Mouse (Mus musculus): ENCODE results near the gene Prkar2b. TPM values are rescaled to one million over a fixed set of nuclear protein-coding genes. Genes with fewer than 3 reads are reported as not detected.

Prkar2b gene
- polyA plus RNA-seq, 1 experiment from 2014 or later, result 138 TPM

GRCm38 (mm10) chr12:32057461-32058199, 3.5 kb downstream of the Prkar2b start:
- Histone ChIP-seq H3K4me2 (replicated peaks) (peak overlapping the region; percentile 66), H3K9ac (replicated peaks) (no peak overlapping the region), H3K4me1 (peaks cover 56% of the 10 kb centered on the region), H3K9me3 (no peaks in the 10 kb centered on the region), H3K4me3 (peak overlapping the region; percentile 59), H3K27me3 (no peaks in the 10 kb centered on the region), H3K27ac (replicated peaks) (no peak overlapping the region), H3K36me3 (no peaks in the 10 kb centered on the region)
- no peak for ATAC-seq (replicated peaks)
- WGBS, result 67% methylated on average over 12 of the region's 12 CpGs

GRCm38 (mm10) chr12:32055797-32056196, 5.3 kb downstream of the Prkar2b start:
- WGBS, result 90% methylated on average over 3 of the region's 3 CpGs
- no peaks in the 10 kb centered on the region for H3K9me3 ChIP-seq
- H3K4me1 ChIP-seq, result peaks cover 53% of the 10 kb centered on the region
- no peaks in the 10 kb centered on the region for H3K36me3 ChIP-seq
- H3K27ac ChIP-seq (replicated peaks), result no peak overlapping the region
- H3K27me3 ChIP-seq, result no peaks in the 10 kb centered on the region
- no peak overlapping the region for H3K4me2 ChIP-seq (replicated peaks)
- ATAC-seq (replicated peaks), result no peak
- H3K9ac ChIP-seq (replicated peaks), result no peak overlapping the region
- H3K4me3 ChIP-seq, result no peak overlapping the region

- H3K4me1 ChIP-seq, result peaks cover 51% of the 10 kb centered on the region
- H3K36me3 ChIP-seq, result no peaks in the 10 kb centered on the region
- no peaks in the 10 kb centered on the region for H3K9me3 ChIP-seq
- 64% methylated on average over 9 of the region's 9 CpGs for WGBS
- H3K9ac ChIP-seq (replicated peaks), result no peak overlapping the region
- H3K27me3 ChIP-seq, result no peaks in the 10 kb centered on the region
- no peak overlapping the region for H3K27ac ChIP-seq (replicated peaks)
- no peak overlapping the region for H3K4me2 ChIP-seq (replicated peaks)
- ATAC-seq (replicated peaks), result no peak
- no peak overlapping the region for H3K4me3 ChIP-seq
Observed at GRCm38 (mm10) chr12:32054476-32055166, 6.5 kb downstream of the Prkar2b start.

- 46% methylated on average over 11 of the region's 11 CpGs for WGBS
- Histone ChIP-seq H3K4me3 (no peak overlapping the region), H3K27ac (replicated peaks) (no peak overlapping the region), H3K9ac (replicated peaks) (no peak overlapping the region), H3K9me3 (no peaks in the 10 kb centered on the region), H3K36me3 (no peaks in the 10 kb centered on the region), H3K4me2 (replicated peaks) (no peak overlapping the region), H3K27me3 (no peaks in the 10 kb centered on the region), H3K4me1 (peaks cover 44% of the 10 kb centered on the region)
- peak; percentile 46; the same call in 1 of the 2 replicates for ATAC-seq (replicated peaks)
Observed at GRCm38 (mm10) chr12:32053637-32054366, 7.3 kb downstream of the Prkar2b start.

GRCm38 (mm10) chr12:32052882-32053281, 8.2 kb downstream of the Prkar2b start:
- ATAC-seq (replicated peaks), result no peak
- Histone ChIP-seq H3K4me2 (replicated peaks) (no peak overlapping the region), H3K36me3 (no peaks in the 10 kb centered on the region), H3K4me3 (no peak overlapping the region), H3K27me3 (no peaks in the 10 kb centered on the region), H3K9me3 (no peaks in the 10 kb centered on the region), H3K27ac (replicated peaks) (no peak overlapping the region), H3K4me1 (peaks cover 35% of the 10 kb centered on the region), H3K9ac (replicated peaks) (no peak overlapping the region)
- WGBS, result 85% methylated on average over 4 of the region's 4 CpGs

GRCm38 (mm10) chr12:32050165-32050564, 10.9 kb downstream of the Prkar2b start:
- Histone ChIP-seq H3K4me2 (replicated peaks) (no peak overlapping the region), H3K9me3 (no peaks in the 10 kb centered on the region), H3K27me3 (no peaks in the 10 kb centered on the region), H3K27ac (replicated peaks) (no peak overlapping the region), H3K4me3 (no peak overlapping the region), H3K9ac (replicated peaks) (no peak overlapping the region), H3K4me1 (peaks cover 18% of the 10 kb centered on the region), H3K36me3 (no peaks in the 10 kb centered on the region)
- no peak for ATAC-seq (replicated peaks)
- WGBS, result 82% methylated on average over 5 of the region's 5 CpGs

- WGBS, result 89% methylated on average over 17 of the region's 17 CpGs
- H3K27ac ChIP-seq (replicated peaks), result no peak overlapping the region
- no peak overlapping the region for H3K4me3 ChIP-seq
- no peaks in the 10 kb centered on the region for H3K36me3 ChIP-seq
- no peaks in the 10 kb centered on the region for H3K27me3 ChIP-seq
- no peak for ATAC-seq (replicated peaks)
- no peaks in the 10 kb centered on the region; the same call in 1 of the 2 replicates for H3K4me1 ChIP-seq
- H3K9ac ChIP-seq (replicated peaks), result no peak overlapping the region
- no peak overlapping the region for H3K4me2 ChIP-seq (replicated peaks)
- no peaks in the 10 kb centered on the region for H3K9me3 ChIP-seq
Observed at GRCm38 (mm10) chr12:32045566-32046330, 15.3 kb downstream of the Prkar2b start.

- 0 out of 2 replicates have a peak, but pooled peaks have one; percentile 29 for ATAC-seq (replicated peaks)
- H3K9ac ChIP-seq (replicated peaks), result no peak overlapping the region
- H3K4me1 ChIP-seq, result no peaks in the 10 kb centered on the region; the same call in 1 of the 2 replicates
- no peak overlapping the region for H3K4me2 ChIP-seq (replicated peaks)
- no peak overlapping the region for H3K4me3 ChIP-seq
- no peak overlapping the region for H3K27ac ChIP-seq (replicated peaks)
- 55% methylated on average over 5 of the region's 5 CpGs for WGBS
- H3K27me3 ChIP-seq, result no peaks in the 10 kb centered on the region
- no peaks in the 10 kb centered on the region for H3K36me3 ChIP-seq
- H3K9me3 ChIP-seq, result no peaks in the 10 kb centered on the region
Observed at GRCm38 (mm10) chr12:32044487-32045134, 16.5 kb downstream of the Prkar2b start.

GRCm38 (mm10) chr12:32033536-32033935, 27.6 kb downstream of the Prkar2b start:
- no peak for ATAC-seq (replicated peaks)
- Histone ChIP-seq H3K4me3 (no peak overlapping the region), H3K27ac (replicated peaks) (no peak overlapping the region), H3K4me2 (replicated peaks) (no peak overlapping the region), H3K36me3 (no peaks in the 10 kb centered on the region), H3K27me3 (no peaks in the 10 kb centered on the region), H3K9ac (replicated peaks) (no peak overlapping the region), H3K9me3 (no peaks in the 10 kb centered on the region), H3K4me1 (no peaks in the 10 kb centered on the region)
- 81% methylated on average over 6 of the region's 6 CpGs for WGBS

- ATAC-seq (replicated peaks), result no peak
- WGBS, result 87% methylated on average over 7 of the region's 7 CpGs
- Histone ChIP-seq H3K4me2 (replicated peaks) (no peak overlapping the region), H3K4me3 (no peak overlapping the region), H3K27me3 (no peaks in the 10 kb centered on the region), H3K27ac (replicated peaks) (no peak overlapping the region), H3K9me3 (no peaks in the 10 kb centered on the region), H3K36me3 (no peaks in the 10 kb centered on the region), H3K9ac (replicated peaks) (no peak overlapping the region), H3K4me1 (no peaks in the 10 kb centered on the region)
Observed at GRCm38 (mm10) chr12:32032917-32033316, 28.2 kb downstream of the Prkar2b start.

- H3K36me3 ChIP-seq, result no peaks in the 10 kb centered on the region
- H3K4me3 ChIP-seq, result no peak overlapping the region
- H3K9ac ChIP-seq (replicated peaks), result no peak overlapping the region
- no peaks in the 10 kb centered on the region for H3K27me3 ChIP-seq
- no peak overlapping the region for H3K4me2 ChIP-seq (replicated peaks)
- H3K4me1 ChIP-seq, result peaks cover 15% of the 10 kb centered on the region
- ATAC-seq (replicated peaks), result no peak
- H3K9me3 ChIP-seq, result no peaks in the 10 kb centered on the region
- 87% methylated on average over 3 of the region's 3 CpGs for WGBS
- H3K27ac ChIP-seq (replicated peaks), result no peak overlapping the region
Observed at GRCm38 (mm10) chr12:32018376-32018750, 42.7 kb downstream of the Prkar2b start.

Measured in forebrain, embryonic 15.5 days (tissue).